Mouse (Mus musculus) stomach, postnatal 0 days (tissue): ENCODE measurements at regions not wholly inside any gene's neighbourhood (a gene's known extent, or its start where the extent isn't known, plus 50 kb on each side); places are given as distances from the start of the nearest gene placed in this dataset.

ENCODE experiments used
- ATAC-seq: fragments of 200-750 bp; cut with Nextera tagmentation; 2 replicates; pipeline ENCODE4 v1.8.0; 2017; ENCODE audit not compliant: low FRiP score, low TSS enrichment
- DNase-seq: peaks from one replicate; pipeline ENCODE4 v3.0.0-alpha.2; 2016; ENCODE audit warnings: low spot score
- H3K27ac ChIP-seq: fragments of 300-500 bp; sonication (generic); replicated peaks from 2 replicates; pipeline ENCODE4 v1.5.1; 2014; ENCODE audit warnings: mild to moderate bottlenecking, control low read depth
- H3K27me3 ChIP-seq: fragments of 300-500 bp; sonication (generic); 2 replicates; pipeline ENCODE4 v1.6.1; 2014; ENCODE audit warnings: low read length; ENCODE audit not compliant: control insufficient read depth, insufficient read depth
- H3K36me3 ChIP-seq: fragments of 300-500 bp; sonication (generic); 2 replicates; pipeline ENCODE4 v1.6.1; 2014; ENCODE audit warnings: low read length, mixed read lengths; ENCODE audit not compliant: control insufficient read depth, insufficient read depth
- H3K4me1 ChIP-seq: fragments of 300-500 bp; sonication (generic); replicated peaks from 2 replicates; pipeline ENCODE4 v1.6.1; 2014; ENCODE audit warnings: antibody characterized with exemption; ENCODE audit not compliant: control insufficient read depth, insufficient read depth
- H3K4me2 ChIP-seq: fragments of 300-500 bp; sonication (generic); replicated peaks from 2 replicates; pipeline ENCODE4 v1.6.1; 2014; ENCODE audit warnings: low read depth, mild to moderate bottlenecking, control low read depth, moderate library complexity
- H3K4me3 ChIP-seq: fragments of 300-500 bp; sonication (generic); 2 replicates; pipeline ENCODE4 v1.5.1; 2014; ENCODE audit warnings: low read depth, low read length, control low read depth
- H3K9ac ChIP-seq: fragments of 300-500 bp; sonication (generic); 2 replicates; pipeline ENCODE4 v1.6.1; 2014; ENCODE audit warnings: mild to moderate bottlenecking, low read length, control low read depth, mixed read lengths
- H3K9me3 ChIP-seq: fragments of 300-500 bp; sonication (generic); 2 replicates; pipeline ENCODE4 v1.6.1; 2016; ENCODE audit warnings: low read length; ENCODE audit not compliant: control insufficient read depth
- CTCF ChIP-seq: IDR thresholded peaks from 2 replicates; pipeline ENCODE4 v1.5.1; 2016; ENCODE audit warnings: antibody characterized with exemption, low read depth, mild to moderate bottlenecking, moderate library complexity
- EP300 ChIP-seq: optimal IDR thresholded peaks from 2 replicates; pipeline ENCODE3; 2016; ENCODE audit warnings: antibody characterized with exemption
- WGBS: fragments of 180-500 bp; shearing (Covaris S2); extraction: QIAGEN DNeasy Blood & Tissue Kit; methylation state at CpG from one replicate; pipeline ENCODE4 v1.1.7; 2014; 5-methylcytosine and 5-hydroxymethylcytosine counted together

DNA sequence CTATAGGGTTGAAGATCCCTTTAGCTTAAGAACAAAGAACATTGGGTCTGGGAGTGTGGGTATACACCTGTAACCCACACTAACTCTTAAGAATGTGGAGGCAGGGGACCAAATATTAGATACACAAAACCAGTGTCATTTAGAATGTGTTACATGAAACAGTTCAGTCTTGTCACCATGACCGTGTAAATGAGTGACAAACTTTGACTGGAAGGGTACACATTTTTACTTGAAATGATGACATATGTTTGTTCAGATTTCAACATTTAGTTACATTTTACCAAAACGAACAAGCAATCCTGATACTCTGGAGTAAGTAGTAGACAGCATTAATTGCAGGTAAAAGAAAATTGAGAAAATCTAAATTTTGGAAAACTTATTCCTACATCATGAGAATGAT, 356.0 kb upstream of the Mtpn start:
- Histone ChIP-seq H3K9me3 (no peaks in the 10 kb centered on the region), H3K27me3 (no peaks in the 10 kb centered on the region), H3K27ac (no peak overlapping the region), H3K4me3 (no peak overlapping the region), H3K4me1 (no peaks in the 10 kb centered on the region), H3K9ac (no peak overlapping the region), H3K36me3 (no peaks in the 10 kb centered on the region), H3K4me2 (no peak overlapping the region)
- ATAC-seq (no peak), DNase-seq (no peak)
- TF ChIP-seq CTCF (no peak), EP300 (no peak)
- 83% methylated on average over 2 of the region's 2 CpGs for WGBS

GRCm38 (mm10) chr6:35874671-35875070, 335.0 kb upstream of the Mtpn start:
- ATAC-seq, result no peak
- Histone ChIP-seq H3K4me2 (no peak overlapping the region), H3K4me1 (no peaks in the 10 kb centered on the region), H3K9ac (no peak overlapping the region), H3K27me3 (no peaks in the 10 kb centered on the region), H3K9me3 (no peaks in the 10 kb centered on the region), H3K36me3 (no peaks in the 10 kb centered on the region), H3K27ac (no peak overlapping the region), H3K4me3 (no peak overlapping the region)
- TF ChIP-seq CTCF, result no peak
- TF ChIP-seq EP300, result no peak
- DNase-seq, result no peak
- WGBS, result 61% methylated on average over 6 of the region's 6 CpGs

DNA sequence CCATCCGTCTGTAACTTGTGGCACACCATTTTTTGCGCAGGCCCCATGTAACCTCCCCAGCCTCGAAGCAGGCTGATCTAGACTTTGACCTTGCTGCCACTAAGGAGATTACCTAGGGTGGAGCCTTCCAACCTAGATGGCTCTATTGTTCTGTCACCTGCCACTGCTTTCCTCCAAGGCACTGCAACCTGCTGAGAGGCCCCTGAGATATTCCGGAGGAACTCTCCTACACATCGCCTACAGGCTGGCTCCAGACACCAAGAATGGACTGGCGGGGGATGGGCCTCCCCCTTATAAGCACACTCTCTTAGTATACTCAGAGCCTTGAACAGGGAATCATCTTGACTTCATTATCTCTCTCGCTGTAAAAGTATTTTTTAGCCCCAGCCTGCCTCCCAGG, 331.7 kb upstream of the Mtpn start:
- TF ChIP-seq CTCF, result no peak
- TF ChIP-seq EP300, result no peak
- no peak for DNase-seq

GRCm38 (mm10) chr6:35864218-35864617, 324.5 kb upstream of the Mtpn start:
- H3K36me3 ChIP-seq, result no peaks in the 10 kb centered on the region
- H3K4me2 ChIP-seq, result no peak overlapping the region
- 78% methylated on average over 6 of the region's 6 CpGs for WGBS
- no peak overlapping the region for H3K27ac ChIP-seq
- no peak overlapping the region for H3K4me3 ChIP-seq
- H3K9ac ChIP-seq, result no peak overlapping the region
- TF ChIP-seq EP300 (no peak), CTCF (no peak)
- ATAC-seq, result no peak
- DNase-seq, result no peak
- no peaks in the 10 kb centered on the region for H3K4me1 ChIP-seq
- no peaks in the 10 kb centered on the region for H3K9me3 ChIP-seq
- H3K27me3 ChIP-seq, result no peaks in the 10 kb centered on the region

More for the DNA sequence above, 331.7 kb upstream of the Mtpn start:
- Histone ChIP-seq H3K9ac (no peak overlapping the region), H3K4me1 (no peaks in the 10 kb centered on the region), H3K27me3 (no peaks in the 10 kb centered on the region), H3K9me3 (no peaks in the 10 kb centered on the region), H3K27ac (no peak overlapping the region), H3K4me2 (no peak overlapping the region), H3K36me3 (no peaks in the 10 kb centered on the region), H3K4me3 (no peak overlapping the region)
- ATAC-seq, result no peak
- WGBS, result 69% methylated on average over 7 of the region's 7 CpGs

DNA sequence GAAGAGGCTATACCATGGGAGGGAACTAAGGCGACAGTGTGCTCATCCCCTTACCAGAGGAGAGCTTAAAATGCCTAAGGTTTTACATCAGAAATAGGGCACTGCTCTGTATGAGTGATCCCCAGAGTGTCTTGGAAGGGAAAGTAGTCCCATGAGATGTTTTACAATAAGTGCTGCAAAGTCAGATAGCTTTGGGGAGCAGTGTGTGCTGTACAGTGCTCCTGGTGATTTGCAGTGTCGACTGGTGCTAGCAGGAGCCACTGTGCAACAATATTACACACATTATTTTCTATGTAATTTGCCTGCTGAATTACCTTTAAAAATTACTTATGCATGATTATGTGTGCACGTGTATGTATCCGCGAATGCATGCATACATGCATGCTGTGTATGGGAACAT, 314.3 kb upstream of the Mtpn start:
- H3K4me1 ChIP-seq, result no peaks in the 10 kb centered on the region
- no peak for TF ChIP-seq CTCF
- no peak for TF ChIP-seq EP300
- H3K36me3 ChIP-seq, result no peaks in the 10 kb centered on the region
- no peak overlapping the region for H3K4me3 ChIP-seq
- DNase-seq (no peak), ATAC-seq (no peak)
- no peak overlapping the region for H3K27ac ChIP-seq
- H3K9ac ChIP-seq, result no peak overlapping the region
- no peaks in the 10 kb centered on the region for H3K27me3 ChIP-seq
- H3K4me2 ChIP-seq, result no peak overlapping the region
- H3K9me3 ChIP-seq, result no peaks in the 10 kb centered on the region
- 90% methylated on average over 5 of the region's 5 CpGs for WGBS

GRCm38 (mm10) chr6:35816657-35817056, 277.0 kb upstream of the Mtpn start:
- Histone ChIP-seq H3K4me3 (no peak overlapping the region), H3K27me3 (no peaks in the 10 kb centered on the region), H3K4me1 (no peaks in the 10 kb centered on the region), H3K36me3 (no peaks in the 10 kb centered on the region), H3K4me2 (no peak overlapping the region), H3K9me3 (no peaks in the 10 kb centered on the region), H3K27ac (no peak overlapping the region), H3K9ac (no peak overlapping the region)
- no peak for TF ChIP-seq CTCF
- no peak for TF ChIP-seq EP300
- WGBS, result 80% methylated on average over 16 of the region's 16 CpGs
- ATAC-seq (no peak), DNase-seq (no peak)

DNA sequence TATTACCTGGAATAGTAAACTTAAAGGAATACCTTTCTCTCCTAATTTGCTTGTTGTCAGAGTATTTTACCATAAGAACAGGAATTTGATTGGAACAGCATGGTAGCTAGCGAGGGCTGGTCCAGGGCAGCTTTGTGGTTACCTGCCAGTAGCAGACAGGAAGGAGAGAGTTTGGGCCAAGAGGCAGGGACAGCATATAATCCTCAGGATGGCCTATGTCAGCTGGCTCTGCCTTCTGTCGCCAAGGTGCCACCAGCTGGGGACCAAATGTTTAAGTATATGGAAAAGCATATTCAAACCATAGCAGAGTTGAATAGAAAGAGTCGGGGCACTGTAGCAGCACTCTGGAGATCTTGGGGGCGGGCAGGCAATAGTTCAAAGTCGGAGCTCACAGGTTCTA, 274.8 kb upstream of the Mtpn start:
- ATAC-seq, result no peak
- Histone ChIP-seq H3K27ac (no peak overlapping the region), H3K9ac (no peak overlapping the region), H3K4me2 (no peak overlapping the region), H3K27me3 (no peaks in the 10 kb centered on the region), H3K4me1 (no peaks in the 10 kb centered on the region), H3K36me3 (no peaks in the 10 kb centered on the region), H3K9me3 (no peaks in the 10 kb centered on the region), H3K4me3 (no peak overlapping the region)
- WGBS, result 85% methylated on average over 5 of the region's 5 CpGs
- no peak for TF ChIP-seq CTCF
- no peak for TF ChIP-seq EP300
- DNase-seq, result no peak
